Mouse (Mus musculus) neural tube, embryonic 10.5 days (tissue): Measurements from ENCODE around the gene Myl6.
"Not testable (repeated sequence)": the region's sequence is repeated elsewhere in the genome, so short reads cannot be mapped to it uniquely, and the experiment has no call there.

ENCODE experiments used
- DNase-seq: peaks from one replicate; pipeline ENCODE4 v3.0.0-alpha.2; 2017; ENCODE audit warnings: low spot score; ENCODE audit errors: extremely low spot score

Gene Myl6

DNA sequence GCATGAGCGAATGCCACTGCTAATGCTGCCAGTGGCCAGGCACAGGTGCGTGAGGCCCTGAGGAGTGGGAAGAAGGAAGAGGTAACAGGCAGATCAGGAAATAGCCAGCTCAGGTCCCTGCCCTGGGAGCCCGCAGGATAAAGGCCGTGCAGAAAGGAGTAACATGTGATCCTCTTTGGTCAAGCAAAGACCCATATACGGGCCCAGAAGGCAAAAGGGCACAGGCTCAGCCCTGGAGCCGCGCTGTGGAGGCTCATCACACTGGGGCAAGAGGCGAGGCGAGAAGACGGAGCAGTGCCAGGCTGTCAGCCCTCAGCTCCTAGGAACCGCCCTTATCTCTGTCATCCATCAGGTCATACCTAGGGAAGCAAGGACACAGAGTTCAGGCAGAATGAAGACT, 16.4 kb upstream of the Myl6 start:
- DNase-seq, result no peak

DNA sequence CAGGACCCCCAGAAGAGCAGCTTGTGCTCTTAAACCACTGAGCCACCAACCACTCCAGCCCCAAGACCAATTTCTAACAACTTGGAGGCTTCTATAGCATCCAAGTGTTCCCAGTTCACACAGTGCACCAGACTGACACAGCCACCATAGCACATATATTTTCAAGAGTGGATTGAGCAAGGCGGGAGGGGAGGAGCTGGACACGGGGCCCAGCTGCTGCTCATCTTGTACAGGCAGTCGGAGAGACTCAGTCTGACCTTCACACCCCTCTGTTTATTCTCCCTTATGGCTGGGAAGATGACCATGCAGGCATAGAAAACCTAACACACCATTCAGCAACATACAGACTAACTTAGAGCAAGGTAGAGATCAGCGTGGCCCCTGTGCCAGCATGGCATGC, 15.9 kb upstream of the Myl6 start:
- DNase-seq, result no peak

DNA sequence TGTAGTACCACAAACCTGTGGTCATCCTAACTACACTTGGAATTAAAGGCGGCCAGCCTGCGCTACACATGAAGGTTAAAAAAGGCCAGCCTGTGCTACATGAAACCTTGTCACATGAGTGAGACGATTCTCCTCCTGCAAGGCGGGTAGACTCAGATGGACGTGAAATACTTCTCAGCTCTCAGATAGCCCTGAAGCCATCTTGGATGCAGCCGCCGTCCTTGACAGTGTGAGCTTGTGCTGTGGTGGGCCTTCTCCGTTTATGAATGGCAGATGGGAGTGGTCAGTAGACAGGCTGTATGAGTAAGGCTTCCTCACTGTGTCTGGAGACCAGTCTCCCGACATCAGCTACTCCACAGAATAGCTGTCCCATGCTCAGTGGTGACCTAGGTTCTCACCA, 15.3 kb upstream of the Myl6 start:
- no peak for DNase-seq

DNA sequence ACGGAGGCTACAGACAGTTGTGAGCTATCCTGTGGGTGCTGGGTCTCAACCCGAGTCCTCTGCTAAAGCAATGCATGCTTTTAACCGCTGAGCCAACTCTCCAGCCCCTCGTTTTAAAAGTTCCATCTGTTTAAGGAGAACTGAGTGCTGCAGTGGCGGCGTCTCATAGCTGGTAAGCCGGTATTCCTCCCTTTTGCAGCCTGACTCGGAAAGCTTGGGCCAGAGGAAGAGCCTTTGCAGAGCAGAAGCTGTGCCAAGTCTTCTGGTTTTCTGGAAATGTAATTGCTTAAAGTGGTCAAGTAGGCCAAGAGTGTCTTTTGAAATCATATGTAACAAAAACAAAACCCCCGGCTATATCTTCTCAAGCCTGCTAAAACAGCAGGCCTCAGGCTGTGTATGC, 14.3 kb upstream of the Myl6 start:
- no peak for DNase-seq

DNA sequence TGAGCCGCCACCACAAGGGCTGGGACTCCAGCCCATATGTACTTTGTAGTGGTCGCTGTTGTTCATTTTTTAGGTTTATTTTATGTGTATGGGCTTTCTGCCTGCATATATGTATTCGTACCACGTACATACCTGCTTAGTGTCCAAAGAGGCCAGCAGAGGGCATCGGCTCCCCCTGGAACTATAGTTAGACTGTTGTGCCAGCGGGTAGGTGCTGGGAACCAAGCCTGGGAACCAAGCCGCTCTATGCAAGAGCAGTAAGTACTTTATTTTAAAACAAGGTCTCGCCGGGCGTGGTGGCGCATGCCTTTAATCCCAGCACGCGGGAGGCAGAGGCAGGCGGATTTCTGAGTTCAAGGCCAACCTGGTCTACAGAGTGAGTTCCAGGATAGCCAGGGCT, 12.0 kb upstream of the Myl6 start:
- DNase-seq, result no peak

DNA sequence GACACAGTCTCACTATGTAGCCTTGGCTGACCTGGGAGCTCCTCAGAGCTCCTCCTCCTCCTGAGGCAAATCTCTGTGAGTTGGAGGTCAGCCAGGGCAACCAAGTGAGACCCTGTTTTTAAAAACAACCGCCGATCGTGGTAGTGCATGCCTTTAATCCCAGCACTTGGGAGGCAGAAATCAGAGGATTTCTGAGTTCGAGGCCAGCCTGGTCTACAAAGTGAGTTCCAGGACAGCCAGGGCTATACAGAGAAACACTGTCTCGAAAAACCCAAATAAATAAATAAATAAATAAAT, 11.4 kb upstream of the Myl6 start:
- DNase-seq, result not testable (repeated sequence)

DNA sequence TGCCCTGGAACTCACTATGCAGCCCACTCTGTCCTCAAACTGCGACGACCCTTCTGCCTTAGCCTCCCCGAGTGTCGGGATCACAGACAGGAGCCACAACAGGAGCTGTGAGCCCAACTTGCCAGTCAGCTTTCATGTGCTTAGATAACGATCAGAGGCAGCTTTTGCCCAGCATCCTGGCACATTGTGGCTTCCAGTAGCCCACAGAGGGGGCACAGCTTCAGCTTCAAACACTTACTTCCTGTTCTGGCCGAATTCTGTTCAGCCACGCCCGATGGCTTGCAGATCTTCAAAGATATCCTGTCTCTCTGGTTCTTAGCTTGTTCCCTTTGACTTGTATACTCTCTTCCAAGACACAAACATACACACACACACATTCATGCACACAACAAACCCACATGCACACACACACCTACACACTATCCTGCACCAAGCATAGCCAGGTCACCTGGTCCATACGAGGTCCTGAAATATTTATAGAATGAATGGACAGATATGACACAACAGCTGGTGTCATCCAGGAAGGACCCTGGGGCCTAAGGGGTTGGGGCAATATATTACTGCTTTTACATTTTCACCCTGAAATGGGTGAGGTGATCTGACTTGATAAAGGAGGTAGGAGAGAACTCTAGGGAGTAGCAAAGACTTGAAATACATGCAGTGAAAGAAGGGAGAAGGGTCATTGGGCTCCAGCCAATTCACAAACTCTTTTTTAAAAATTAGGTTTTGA, 10.9 kb upstream of the Myl6 start:
- DNase-seq, result no peak

DNA sequence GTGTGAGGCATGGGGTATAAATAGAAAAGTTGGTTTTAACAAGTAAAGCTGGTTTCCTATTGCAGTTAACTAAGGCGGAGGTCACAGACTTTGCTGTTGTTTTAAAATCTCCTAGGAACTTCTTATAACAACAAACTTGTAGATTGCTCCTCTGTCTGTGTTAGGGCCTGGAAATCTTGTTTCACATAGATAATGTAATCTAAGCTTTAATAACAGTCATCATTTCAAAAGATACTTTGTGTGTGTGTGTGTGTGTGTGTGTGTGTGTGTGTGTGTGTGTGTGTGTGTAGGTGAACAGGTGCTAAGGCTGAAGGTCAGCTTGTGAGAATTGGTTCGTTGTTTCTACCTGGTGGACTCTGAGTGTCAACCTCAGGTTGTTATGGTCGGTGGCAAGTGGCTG, 10.1 kb upstream of the Myl6 start:
- no peak for DNase-seq

DNA sequence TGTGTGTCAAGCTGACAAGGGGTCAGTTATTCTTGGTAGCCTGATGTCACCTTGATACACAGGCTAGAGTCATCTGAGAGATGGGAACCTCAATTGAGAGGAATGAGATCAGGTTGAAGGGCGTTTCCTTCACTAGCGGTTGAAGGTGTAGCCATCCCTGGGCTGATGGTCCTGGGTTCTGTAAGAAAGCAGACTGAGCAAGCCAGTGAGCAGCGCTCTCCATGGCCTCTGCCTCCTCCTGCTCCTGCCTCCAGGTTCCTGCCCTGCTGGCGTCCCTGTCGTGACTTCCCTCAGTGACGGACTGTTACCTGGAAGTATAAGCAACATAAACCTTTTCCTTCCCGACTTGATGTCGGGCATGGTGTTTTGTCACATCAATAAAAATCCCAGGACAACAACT, 9.6 kb upstream of the Myl6 start:
- DNase-seq, result no peak

DNA sequence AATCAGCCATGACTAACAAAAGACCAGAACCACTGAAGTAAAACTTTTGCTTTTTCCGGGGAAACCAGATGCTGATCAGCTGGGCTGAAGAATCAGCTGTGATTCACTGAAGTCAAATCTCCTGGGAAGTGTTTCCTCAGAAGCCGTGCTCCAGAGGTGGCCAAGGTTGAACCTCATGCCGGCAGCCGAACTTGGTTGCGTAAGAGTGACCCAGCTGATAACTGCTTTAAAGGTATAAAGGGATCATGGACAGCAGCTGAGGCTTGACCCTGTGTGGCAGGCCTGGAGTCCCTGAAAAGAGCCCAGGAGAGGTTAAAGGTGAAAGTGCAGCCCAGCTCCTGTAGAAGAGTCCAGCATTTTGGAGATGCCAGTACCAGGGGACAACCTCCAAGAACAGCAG, 8.4 kb upstream of the Myl6 start:
- no peak for DNase-seq

DNA sequence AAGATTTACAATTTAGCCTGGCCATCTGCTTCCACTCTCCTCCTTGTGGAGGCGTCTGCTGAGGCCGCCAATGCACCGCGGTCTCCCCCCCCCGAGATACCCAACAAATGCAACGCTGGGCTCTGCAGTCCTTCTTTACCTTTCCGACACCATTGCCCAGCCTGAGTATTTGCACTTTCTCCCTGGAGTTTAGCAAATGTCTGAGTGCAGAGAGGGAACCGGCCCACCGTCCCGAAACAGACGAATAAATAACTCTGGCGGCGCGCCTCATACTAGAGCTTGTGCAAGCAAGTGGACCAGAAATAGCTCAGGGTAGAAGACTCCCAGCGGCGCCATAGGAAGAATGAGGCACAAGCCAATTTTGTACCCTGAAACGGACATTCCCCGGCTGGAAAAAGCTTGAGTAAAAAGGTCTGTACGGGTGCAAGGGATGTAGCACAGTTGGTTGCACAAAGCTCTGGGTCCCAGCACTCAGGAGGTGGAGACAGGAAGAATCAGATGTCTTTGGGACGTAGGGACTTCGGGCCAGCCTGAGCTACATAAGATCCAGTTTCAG, 5.2 kb upstream of the Myl6 start:
- DNase-seq, result peak; percentile 67

DNA sequence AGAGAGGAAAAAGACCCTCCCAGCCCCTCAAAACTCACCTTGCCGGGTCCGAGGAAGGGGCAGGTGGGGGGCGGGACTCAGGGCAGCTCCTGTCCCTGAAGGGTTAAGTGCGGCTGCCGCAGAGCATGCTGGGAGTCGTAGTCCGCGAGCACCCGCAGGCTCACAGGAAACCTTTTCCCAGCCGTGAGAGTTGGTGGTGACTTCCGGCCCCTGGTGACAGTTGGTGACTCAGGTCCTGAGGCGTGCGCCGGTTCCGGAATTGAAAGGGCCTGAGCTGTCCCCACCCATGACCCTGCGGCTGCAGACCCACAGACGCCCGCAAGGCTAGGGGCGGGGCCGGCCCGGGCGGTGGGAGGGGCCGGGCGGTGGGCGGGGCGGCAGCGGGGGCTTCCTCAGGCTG, 4.6 kb upstream of the Myl6 start, which contains the start of gene Myl6b:
TSS of gene Myl6b (minus strand) at position 96 of the 400 bp plus-strand sequence.
- peak; percentile 95 for DNase-seq

DNA sequence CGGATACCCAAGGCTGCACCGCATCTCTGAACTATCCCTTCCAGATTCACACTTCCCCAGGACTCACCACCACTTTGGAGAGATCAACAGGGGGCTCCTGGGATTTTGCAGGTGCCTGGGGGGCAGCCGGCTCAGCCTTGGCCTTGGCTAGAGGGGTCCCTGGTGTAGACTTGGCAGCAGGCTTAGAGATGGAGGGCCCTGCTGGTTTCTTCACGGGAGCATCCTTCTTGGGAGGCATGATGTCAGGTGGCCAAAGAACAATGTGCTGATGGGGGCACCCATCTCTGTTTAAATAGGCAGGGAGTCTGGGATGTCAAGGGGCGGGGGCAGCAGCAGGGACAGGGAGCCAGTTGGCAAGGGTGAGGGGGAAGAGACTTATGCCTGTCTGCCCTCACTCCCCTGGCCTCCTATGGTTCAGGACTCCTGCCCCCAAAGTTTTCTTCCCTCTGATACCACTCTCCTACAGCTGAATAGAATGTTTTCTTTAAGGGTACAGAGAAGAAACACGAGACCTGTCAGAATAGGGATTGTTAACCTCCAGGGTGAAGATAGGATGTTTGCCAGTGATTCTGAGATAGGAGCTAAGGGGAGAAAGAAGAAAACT, 3.3 kb upstream of the Myl6 start:
- no peak for DNase-seq

DNA sequence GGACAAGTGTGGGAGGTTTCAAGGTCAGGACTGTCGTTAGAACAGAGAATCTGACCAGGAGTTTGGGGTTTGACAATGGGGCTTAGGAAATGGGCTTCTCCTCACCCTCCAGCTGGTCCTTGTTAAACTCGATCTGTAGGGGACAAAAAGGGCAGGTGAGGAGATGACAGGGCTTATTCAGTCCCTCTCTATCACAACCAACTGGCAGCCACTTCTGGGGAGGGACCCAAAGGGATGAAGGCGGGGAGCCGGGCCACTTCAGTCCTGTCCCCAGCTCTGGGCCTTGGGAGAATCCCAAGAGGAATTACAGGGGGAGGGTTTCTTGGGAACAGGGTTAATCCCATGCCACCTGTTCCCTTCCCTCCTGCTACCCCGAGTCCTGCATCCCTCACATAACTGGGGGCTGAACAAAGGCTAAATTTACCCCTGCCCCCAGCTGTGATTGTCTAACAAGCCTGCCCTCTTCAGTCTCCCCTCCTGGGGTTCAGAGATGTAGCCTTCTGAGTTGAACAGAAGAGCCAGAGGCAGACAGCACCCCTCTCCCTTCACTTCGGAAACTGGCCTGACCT, 2.6 kb upstream of the Myl6 start:
- DNase-seq, result no peak

DNA sequence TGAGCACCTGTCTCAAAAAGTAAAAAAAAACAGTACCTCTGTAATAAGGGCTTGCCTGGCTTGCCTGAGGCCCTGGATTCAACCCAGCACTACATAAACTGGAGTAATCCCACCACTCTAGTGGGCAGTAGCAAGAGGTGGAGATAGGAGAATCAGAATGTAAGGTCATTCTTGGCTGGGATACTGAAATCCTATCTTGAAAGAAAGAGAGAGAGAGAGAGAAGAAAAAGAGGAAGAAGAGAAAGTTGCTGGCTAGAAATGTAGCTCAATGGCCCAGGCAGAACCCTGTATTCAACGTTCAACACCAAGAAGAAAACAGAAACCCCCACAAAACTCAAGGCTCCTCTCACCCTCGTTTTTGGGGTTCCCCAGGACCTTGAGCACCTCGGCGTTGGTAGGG, 2.0 kb upstream of the Myl6 start:
- no peak for DNase-seq

DNA sequence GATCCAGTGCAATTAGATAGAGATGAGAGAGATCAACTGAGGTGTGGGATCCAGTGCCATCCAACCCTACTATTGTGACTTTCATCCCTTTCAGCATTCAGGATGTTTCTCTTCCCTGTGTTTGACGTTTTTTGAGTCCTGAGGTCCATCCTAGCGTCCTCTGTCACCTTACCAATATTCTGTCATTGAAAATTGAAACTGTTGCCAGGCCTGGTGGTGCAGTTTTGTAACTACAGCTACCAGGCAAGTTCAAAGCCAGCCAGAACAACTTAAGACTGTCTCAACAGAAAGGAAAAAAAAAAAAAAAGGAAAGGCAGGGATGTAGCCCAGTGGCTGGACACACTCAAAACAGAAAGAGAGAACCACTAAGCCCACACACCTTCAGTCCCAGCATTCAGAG, 1.3 kb upstream of the Myl6 start:
- no peak for DNase-seq

DNA sequence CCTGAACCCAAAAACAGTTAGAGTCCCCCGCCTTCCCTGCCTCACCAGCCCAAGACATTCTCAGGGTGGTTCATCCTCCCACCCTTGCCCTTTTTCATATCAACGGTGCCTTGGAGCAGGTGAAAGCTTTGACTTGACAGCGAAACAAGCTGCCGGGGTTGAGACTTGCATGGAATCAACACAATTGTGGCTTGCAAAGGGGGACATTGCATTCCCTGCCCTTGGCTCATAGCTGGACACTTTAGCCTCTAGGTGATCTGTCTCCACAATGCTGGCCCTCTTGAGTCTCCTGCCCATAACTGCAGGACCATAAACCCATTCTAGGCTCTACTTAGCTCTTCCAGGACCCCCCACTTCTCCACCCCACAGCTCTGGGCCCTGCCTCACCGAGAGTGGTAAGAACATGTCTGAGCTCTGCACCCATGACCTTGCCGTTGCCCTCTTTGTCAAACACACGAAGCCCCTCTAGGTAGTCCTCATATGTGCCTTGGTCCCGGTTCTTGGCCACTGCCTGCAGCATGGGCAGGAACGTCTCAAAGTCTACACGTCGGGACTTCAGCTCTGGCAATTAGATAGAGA, 811 bp upstream of the Myl6 start:
- no peak for DNase-seq

DNA sequence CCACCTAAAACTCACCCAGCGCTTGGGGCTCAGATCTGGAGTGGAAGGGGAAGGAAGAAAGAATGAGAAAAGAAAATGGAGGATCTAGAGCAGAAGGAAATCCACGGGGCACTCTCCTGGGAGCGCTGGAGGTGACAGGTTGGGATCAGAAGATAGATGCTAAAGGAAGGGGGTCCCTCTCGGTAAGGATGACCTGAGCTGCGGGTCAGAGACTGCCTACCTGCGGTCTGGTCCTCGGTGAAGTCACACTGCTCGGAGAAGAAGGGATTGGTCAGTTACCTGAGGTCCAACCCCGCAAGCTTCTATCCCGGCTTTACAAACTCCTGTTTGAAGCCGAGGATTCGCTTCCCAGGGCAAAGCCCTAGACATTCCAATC, 638 bp downstream of the Myl6 start:
- no peak for DNase-seq

DNA sequence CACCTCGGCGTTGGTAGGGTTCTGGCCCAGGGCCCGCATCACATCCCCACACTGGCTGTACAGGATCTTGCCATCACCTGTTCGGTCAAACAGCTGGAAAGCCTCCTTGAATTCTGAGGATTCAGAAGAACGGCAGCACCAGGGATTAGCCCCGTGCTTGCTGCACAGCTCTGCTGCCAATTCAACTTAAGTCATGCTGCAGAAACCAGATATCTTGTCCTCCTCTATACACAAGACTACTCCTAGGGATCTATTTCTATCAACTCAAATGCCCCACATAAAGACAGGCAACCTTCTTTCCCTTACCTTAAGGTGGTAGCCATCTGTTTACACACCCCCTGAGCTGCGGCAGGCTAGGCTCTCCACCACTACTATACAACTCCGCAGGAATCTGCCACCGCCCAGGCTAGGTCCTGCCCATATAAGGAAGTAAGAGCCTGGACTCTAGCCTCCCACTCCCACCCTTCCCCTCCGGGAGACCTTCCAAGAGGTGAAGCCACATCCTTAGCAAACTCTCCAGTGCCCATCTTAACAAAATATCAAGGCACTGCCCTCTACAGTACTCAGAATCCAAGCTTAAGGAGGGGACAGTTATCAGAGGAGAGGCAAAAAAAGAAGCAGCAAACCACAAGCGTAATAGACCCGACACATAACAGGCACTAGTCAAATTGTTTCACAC, 1.2 kb downstream of the Myl6 start:
- peak; percentile 49 for DNase-seq

DNA sequence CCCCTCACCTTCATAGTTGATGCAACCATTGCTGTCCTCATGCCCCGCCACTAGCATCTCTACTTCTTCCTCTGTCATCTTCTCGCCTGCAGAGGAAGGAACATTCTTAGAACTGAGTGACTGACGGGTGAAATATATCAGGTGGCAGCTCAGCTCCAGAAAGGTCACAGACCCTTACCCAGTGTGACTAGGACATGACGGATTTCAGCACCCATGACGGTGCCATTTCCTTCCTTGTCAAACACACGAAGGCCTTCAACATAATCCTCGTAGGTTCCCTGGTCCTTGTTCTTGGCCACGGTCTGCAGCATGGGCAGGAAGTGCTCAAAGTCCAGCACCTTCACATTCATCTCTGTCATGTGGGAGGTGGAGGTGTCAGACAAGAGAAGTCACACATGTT, 1.9 kb downstream of the Myl6 start:
- DNase-seq, result not testable (repeated sequence)

DNA sequence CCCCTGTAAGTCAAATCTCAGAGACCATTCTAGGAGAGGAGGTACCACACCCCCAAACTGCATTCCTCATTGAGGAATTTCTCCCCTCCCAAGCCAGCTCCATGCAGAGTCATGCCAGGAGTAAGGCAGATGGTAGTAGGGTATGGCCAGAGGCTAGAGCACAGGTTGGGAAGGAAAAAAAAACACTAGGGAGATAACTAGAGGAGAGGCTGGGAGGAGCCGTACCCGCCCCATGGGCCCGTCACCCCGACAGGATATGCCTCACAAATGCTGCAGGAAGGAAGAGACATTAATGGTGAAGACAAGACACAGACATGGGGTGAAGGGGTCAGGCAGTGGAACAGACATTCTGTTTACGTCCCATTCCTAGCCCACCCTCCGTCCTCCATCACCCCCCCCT, 2.5 kb downstream of the Myl6 start:
- no peak for DNase-seq

DNA sequence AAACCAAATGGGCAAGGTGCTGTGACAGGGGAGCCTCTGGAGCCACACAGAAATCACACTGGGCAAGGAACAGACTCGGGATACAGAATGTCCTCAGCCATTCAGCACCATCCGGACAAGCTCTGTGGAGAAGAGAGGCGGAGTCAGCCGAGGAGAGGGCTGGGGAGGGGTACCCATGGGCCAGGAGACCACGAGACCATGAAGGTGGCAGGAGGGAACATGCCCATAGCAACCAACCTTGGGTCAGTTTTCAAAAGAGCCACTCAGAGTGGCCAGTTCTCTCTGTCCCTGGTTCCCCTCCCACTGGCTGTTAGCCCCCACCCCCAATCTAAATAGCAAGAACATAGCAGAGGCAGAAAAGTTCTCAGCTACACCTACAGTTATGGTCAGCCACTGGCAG, 3.0 kb downstream of the Myl6 start:
- DNase-seq, result no peak
